Mouse (Mus musculus): Measurements from ENCODE around the gene Zfp971. TPM values are rescaled to one million over a fixed set of nuclear protein-coding genes. Genes with fewer than 3 reads are reported as not detected.

Gene Zfp971
- polyA plus RNA-seq, 1 experiment from 2014 or later: 14.8 TPM

Other genes with a start within 250 kb of the Zfp971 start
- 37.6 and 39.9 TPM in 2 replicates for gene Gm14325, start 182.9 kb upstream of the Zfp971 start, polyA plus RNA-seq (2015; fragmentation: Nextera tagmentation; extraction: Ambion mirVana)
- 4.3 and 4.6 TPM in 2 replicates for gene Gm14327, start 126.2 kb upstream of the Zfp971 start, polyA plus RNA-seq (2015; fragmentation: Nextera tagmentation; extraction: Ambion mirVana)
- 0.75 and 2.4 TPM in 2 replicates for gene Zfp972, start 97.7 kb upstream of the Zfp971 start, polyA plus RNA-seq (2015; fragmentation: Nextera tagmentation; extraction: Ambion mirVana)
- gene Gm14326, start 66.0 kb upstream of the Zfp971 start, polyA plus RNA-seq (2015; fragmentation: Nextera tagmentation; extraction: Ambion mirVana): 15.8 and 17.7 TPM in 2 replicates
- gene Zfp931, start 55.2 kb downstream of the Zfp971 start, polyA plus RNA-seq (2015; fragmentation: Nextera tagmentation; extraction: Ambion mirVana): 18.3 and 18.8 TPM in 2 replicates
- 1.9 and 3.2 TPM in 2 replicates for gene Phactr3, start 95.7 kb downstream of the Zfp971 start, polyA plus RNA-seq (2015; fragmentation: Nextera tagmentation; extraction: Ambion mirVana)